Mouse (Mus musculus) heart, adult 18-20 months (tissue): ENCODE measurements around the gene Lrrc8d. TPM values are rescaled to one million over a fixed set of nuclear protein-coding genes. Genes with fewer than 3 reads are reported as not detected.

ENCODE experiments used
- total RNA-seq, 2 experiments: library from RNA; stranded (reverse); gene quantifications; 2 replicates each; pipeline ENCODE4 v1.2.3; 2021

Lrrc8d gene
- total RNA-seq, 2 experiments from 2014 or later = 8.1 to 8.8 TPM

Other genes starting within 250 kb of the Lrrc8d start
- gene Lrrc8c, start 180.6 kb upstream of the Lrrc8d start, total RNA-seq = 10 to 100 TPM; 26.7 to 29.9 TPM
- 10 to 100 TPM in 1 of 2 experiments, 1 to 10 TPM in 1; 9.4 to 10.5 TPM for gene Zfp326, start 176.6 kb downstream of the Lrrc8d start, total RNA-seq